Mouse (Mus musculus) thymus, postnatal 36 days (tissue): ENCODE data around the gene Osbpl2.
A peak's percentile ranks its signal among the peaks of the same experiment; 100 is the strongest.

ENCODE experiments used
- DNase-seq, 2 experiments: peaks; one replicate each; pipeline ENCODE4 v3.0.0; 2022; ENCODE audit warnings: mixed read lengths in 2 of 2

Gene Osbpl2

GRCm38 (mm10) chr2:180205083-180205955 is 86.2 kb downstream of the Osbpl2 start:
- DNase-seq, result no peak

GRCm38 (mm10) chr2:180205956-180206280 is 86.8 kb downstream of the Osbpl2 start:
- no peak for DNase-seq

- DNase-seq, result peak; percentile 16 to 23
These were observed 88.7 kb downstream of the Osbpl2 start for GRCm38 (mm10) chr2:180207840-180208239.

- DNase-seq, result no peak
These were observed 89.9 kb downstream of the Osbpl2 start for GRCm38 (mm10) chr2:180208976-180209375.

GRCm38 (mm10) chr2:180212255-180212654 is 93.1 kb downstream of the Osbpl2 start:
- peak in 1 of 2 experiments; percentile 0 for DNase-seq
